Mouse (Mus musculus) granulocyte monocyte progenitor cell, adult 5-6 weeks (primary cell): ENCODE measurements at regions not wholly inside any gene's neighbourhood (a gene's known extent, or its start where the extent isn't known, plus 50 kb on each side); places are given as distances from the start of the nearest gene placed in this dataset.
"Not testable (repeated sequence)": the region's sequence is repeated elsewhere in the genome, so short reads cannot be mapped to it uniquely, and the experiment has no call there.

Experiments used
- ATAC-seq: replicated peaks from 2 replicates; pipeline ENCODE4 v1.8.0; 2016; ENCODE audit warnings: mild to moderate bottlenecking, moderate TSS enrichment, inconsistent platforms; ENCODE audit not compliant: poor library complexity, severe bottlenecking

GRCm38 (mm10) chr17:43139916-43140315 lies 123.6 kb downstream of the Tnfrsf21 start:
- peak; percentile 38 for ATAC-seq

GRCm38 (mm10) chr17:43141740-43142139 lies 125.4 kb downstream of the Tnfrsf21 start:
- no peak for ATAC-seq

GRCm38 (mm10) chr17:43145749-43146148 lies 124.4 kb upstream of the Adgrf1 start:
- ATAC-seq = no peak

GRCm38 (mm10) chr17:43147935-43148334 lies 122.2 kb upstream of the Adgrf1 start:
- ATAC-seq = no peak

- ATAC-seq = no peak
These were observed 117.5 kb upstream of the Adgrf1 start for GRCm38 (mm10) chr17:43152620-43153019.

- ATAC-seq = not testable (repeated sequence)
These were observed 114.9 kb upstream of the Adgrf1 start for GRCm38 (mm10) chr17:43155271-43155670.

- no peak for ATAC-seq
These were observed 114.0 kb upstream of the Adgrf1 start for GRCm38 (mm10) chr17:43156116-43156515.

- peak; percentile 69 for ATAC-seq
These were observed 112.2 kb upstream of the Adgrf1 start for GRCm38 (mm10) chr17:43157781-43158501.

GRCm38 (mm10) chr17:43158741-43159140 lies 111.4 kb upstream of the Adgrf1 start:
- no peak for ATAC-seq

GRCm38 (mm10) chr17:43161306-43161705 lies 108.8 kb upstream of the Adgrf1 start:
- ATAC-seq = not testable (repeated sequence)

GRCm38 (mm10) chr17:43163126-43163525 lies 107.0 kb upstream of the Adgrf1 start:
- ATAC-seq = no peak

GRCm38 (mm10) chr17:43166091-43166490 lies 104.0 kb upstream of the Adgrf1 start:
- ATAC-seq = peak; percentile 44; the same call in 1 of the 2 replicates

GRCm38 (mm10) chr17:43169435-43169834 lies 100.7 kb upstream of the Adgrf1 start:
- ATAC-seq = no peak

GRCm38 (mm10) chr17:43172657-43173165 lies 97.4 kb upstream of the Adgrf1 start:
- ATAC-seq = no peak

- ATAC-seq = no peak
These were observed 95.3 kb upstream of the Adgrf1 start for GRCm38 (mm10) chr17:43174860-43175259.

GRCm38 (mm10) chr17:43177244-43177643 lies 92.9 kb upstream of the Adgrf1 start:
- no peak for ATAC-seq

- ATAC-seq = peak; percentile 25; the same call in 1 of the 2 replicates
These were observed 80.1 kb upstream of the Adgrf1 start for GRCm38 (mm10) chr17:43190016-43190415.

GRCm38 (mm10) chr17:43190853-43191485 lies 79.2 kb upstream of the Adgrf1 start:
- ATAC-seq = no peak

GRCm38 (mm10) chr17:43197232-43197631 lies 72.9 kb upstream of the Adgrf1 start:
- no peak for ATAC-seq

- peak; percentile 100 for ATAC-seq
These were observed 69.3 kb upstream of the Adgrf1 start for GRCm38 (mm10) chr17:43200832-43201231.

- ATAC-seq = no peak
These were observed 63.2 kb upstream of the Adgrf1 start for GRCm38 (mm10) chr17:43206701-43207470.
